Mouse (Mus musculus): ENCODE measurements around the gene Ptbp1. TPM values are rescaled to one million over a fixed set of nuclear protein-coding genes. Genes with fewer than 3 reads are reported as not detected.
A peak's percentile ranks its signal among the peaks of the same experiment; 100 is the strongest.

Gene Ptbp1
- polyA plus RNA-seq, 1 experiment from 2014 or later, result 237 TPM

DNA sequence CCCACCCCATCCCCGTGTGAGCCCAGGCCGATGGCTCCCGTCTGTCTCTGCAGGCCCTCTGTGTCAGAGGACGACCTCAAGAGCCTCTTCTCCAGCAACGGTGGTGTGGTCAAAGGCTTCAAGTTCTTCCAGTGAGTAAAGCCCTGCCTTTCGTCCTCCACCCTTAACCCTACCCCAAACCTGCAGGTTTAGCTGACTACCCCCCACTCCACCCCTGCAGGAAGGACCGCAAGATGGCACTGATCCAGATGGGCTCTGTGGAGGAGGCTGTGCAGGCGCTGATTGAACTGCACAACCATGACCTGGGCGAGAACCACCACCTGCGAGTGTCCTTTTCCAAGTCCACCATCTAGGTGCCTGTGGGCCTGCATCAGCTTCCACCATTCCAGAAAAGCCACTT lies 8.7 kb downstream of the Ptbp1 start:
- 74% methylated on average over 10 of the region's 10 CpGs for WGBS
- H3K27ac ChIP-seq (replicated peaks; ENCODE audit: low read depth, low read length), result no peak overlapping the region
- peaks cover 31% of the 10 kb centered on the region for H3K36me3 ChIP-seq (replicated peaks; ENCODE audit: control insufficient read depth, insufficient read depth, low read depth, low read length)
- no peaks in the 10 kb centered on the region for H3K27me3 ChIP-seq (ENCODE audit: control insufficient read depth, insufficient read depth, low read length)
- H3K4me2 ChIP-seq (ENCODE audit: low read depth, low read length), result no peak overlapping the region
- no peak overlapping the region for H3K9ac ChIP-seq (replicated peaks; ENCODE audit: low read length)
- no peak for DNase-seq (ENCODE audit: low spot score)
- H3K4me1 ChIP-seq (ENCODE audit: control insufficient read depth, insufficient read depth, low read length), result no peaks in the 10 kb centered on the region; the same call in 1 of the 2 replicates
- no peaks in the 10 kb centered on the region for H3K9me3 ChIP-seq (replicated peaks; ENCODE audit: control insufficient read depth, low read length)
- no peak for ATAC-seq (replicated peaks; ENCODE audit: insufficient number of reproducible peaks, low FRiP score, low TSS enrichment, low read depth)
- H3K4me3 ChIP-seq (ENCODE audit: low read depth, low read length), result no peak overlapping the region

DNA sequence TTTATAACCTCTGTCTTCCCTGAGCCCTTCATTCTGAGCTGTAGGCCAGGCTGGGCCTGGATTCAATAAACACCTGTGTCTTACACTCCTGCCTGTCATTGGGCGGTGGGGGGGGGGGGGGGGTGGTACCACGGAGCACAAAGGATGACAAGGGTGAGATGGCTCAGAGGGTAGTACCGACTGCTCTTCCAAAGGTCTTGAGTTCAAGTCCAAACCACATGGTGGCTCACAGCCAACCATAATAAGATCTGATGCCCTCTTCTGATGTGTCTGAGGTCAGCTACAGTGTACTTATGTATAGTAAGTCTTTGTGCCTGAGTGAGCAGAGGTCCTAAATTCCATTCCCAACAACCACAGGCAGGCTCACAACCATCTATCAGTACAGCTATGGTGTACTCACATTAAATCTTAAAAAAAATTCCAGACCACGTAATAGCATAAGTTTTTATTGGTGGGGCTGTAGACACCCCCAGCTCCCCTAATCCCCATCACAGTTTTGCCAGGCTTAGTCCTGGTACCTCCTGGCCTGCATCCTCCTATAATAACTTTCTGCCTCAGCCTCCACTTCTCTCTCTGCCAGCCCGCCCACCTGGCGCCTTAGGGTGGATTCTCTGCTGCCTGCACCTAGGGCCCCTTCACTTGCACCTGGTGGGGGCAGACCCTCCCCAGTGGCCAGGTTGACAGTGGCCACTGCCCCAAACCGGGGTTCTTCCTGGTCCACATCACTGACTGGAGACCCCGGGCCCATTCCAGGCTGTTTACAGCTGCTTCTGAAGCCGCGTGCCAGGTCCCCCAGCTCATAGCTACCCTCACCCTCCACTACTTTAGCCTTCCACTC lies 10.3 kb downstream of the Ptbp1 start:
- H3K4me3 ChIP-seq (ENCODE audit: low read depth, low read length), result no peak overlapping the region
- peaks cover 31% of the 10 kb centered on the region for H3K36me3 ChIP-seq (replicated peaks; ENCODE audit: control insufficient read depth, insufficient read depth, low read depth, low read length)
- no peaks in the 10 kb centered on the region for H3K27me3 ChIP-seq (ENCODE audit: control insufficient read depth, insufficient read depth, low read length)
- 54% methylated on average over 10 of the region's 10 CpGs for WGBS
- H3K9ac ChIP-seq (replicated peaks; ENCODE audit: low read length), result no peak overlapping the region
- H3K4me2 ChIP-seq (ENCODE audit: low read depth, low read length), result no peak overlapping the region
- DNase-seq (ENCODE audit: low spot score) (no peak), ATAC-seq (replicated peaks; ENCODE audit: insufficient number of reproducible peaks, low FRiP score, low TSS enrichment, low read depth) (peak; percentile 15)
- no peaks in the 10 kb centered on the region for H3K4me1 ChIP-seq (ENCODE audit: control insufficient read depth, insufficient read depth, low read length)
- H3K9me3 ChIP-seq (replicated peaks; ENCODE audit: control insufficient read depth, low read length), result no peaks in the 10 kb centered on the region
- H3K27ac ChIP-seq (replicated peaks; ENCODE audit: low read depth, low read length), result no peak overlapping the region

DNA sequence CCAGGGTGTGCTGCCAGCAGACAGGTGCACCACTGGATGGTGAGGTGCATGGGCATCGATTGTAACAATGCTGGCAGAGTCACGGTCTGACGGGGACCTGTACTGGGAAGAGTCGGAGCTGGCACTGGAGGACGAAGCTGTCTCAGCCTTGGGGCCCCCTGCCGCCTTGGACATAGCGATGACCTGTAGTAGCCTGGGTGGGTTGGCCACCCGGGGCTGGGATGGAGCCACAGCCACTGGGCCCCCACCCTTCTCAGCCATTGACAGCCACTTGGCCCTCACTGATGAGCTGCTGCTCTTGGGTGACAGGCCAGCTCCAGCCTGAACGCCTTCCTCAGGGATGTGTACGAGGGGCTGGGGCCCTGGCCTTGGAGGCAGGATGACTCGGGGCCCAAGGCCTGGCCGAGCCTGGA lies 11.0 kb downstream of the Ptbp1 start:
- no peaks in the 10 kb centered on the region for H3K4me1 ChIP-seq (ENCODE audit: control insufficient read depth, insufficient read depth, low read length)

DNA sequence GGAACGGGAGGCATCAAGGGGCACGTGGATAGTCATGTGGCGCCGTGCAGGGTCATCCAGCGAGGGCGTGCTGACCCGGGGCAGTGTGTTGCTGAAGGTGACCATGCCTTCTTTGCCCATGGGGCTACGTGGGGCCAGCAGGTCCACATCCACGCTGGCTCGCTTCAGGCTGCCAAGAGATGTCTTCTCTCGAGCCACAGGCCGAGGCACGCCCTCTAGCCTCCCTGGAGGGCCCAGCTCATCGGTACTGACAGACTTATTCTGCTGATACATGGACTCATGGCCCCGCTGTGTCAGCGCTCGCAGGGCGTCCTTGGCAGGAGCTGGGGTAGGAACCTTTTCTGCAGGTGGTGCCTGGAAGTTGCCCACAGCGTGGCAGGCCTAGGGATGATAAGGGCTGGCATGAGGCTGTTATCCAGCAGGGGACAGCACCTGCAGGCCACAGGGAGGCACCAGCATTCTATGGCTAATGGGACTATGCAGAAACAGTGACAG lies 11.6 kb downstream of the Ptbp1 start:
- H3K27ac ChIP-seq (replicated peaks; ENCODE audit: low read depth, low read length), result no peak overlapping the region

More for the DNA sequence above, 11.0 kb downstream of the Ptbp1 start:
- WGBS, result 63% methylated on average over 12 of the region's 12 CpGs
- no peak overlapping the region for H3K27ac ChIP-seq (replicated peaks; ENCODE audit: low read depth, low read length)
- peak; percentile 15; the same call in 1 of the 2 replicates for ATAC-seq (replicated peaks; ENCODE audit: insufficient number of reproducible peaks, low FRiP score, low TSS enrichment, low read depth)
- H3K9ac ChIP-seq (replicated peaks; ENCODE audit: low read length), result no peak overlapping the region
- no peaks in the 10 kb centered on the region for H3K9me3 ChIP-seq (replicated peaks; ENCODE audit: control insufficient read depth, low read length)
- H3K36me3 ChIP-seq (replicated peaks; ENCODE audit: control insufficient read depth, insufficient read depth, low read depth, low read length), result peaks cover 26% of the 10 kb centered on the region
- no peak for DNase-seq (ENCODE audit: low spot score)
- no peak overlapping the region for H3K4me3 ChIP-seq (ENCODE audit: low read depth, low read length)
- no peak overlapping the region for H3K4me2 ChIP-seq (ENCODE audit: low read depth, low read length)
- no peaks in the 10 kb centered on the region for H3K27me3 ChIP-seq (ENCODE audit: control insufficient read depth, insufficient read depth, low read length)

DNA sequence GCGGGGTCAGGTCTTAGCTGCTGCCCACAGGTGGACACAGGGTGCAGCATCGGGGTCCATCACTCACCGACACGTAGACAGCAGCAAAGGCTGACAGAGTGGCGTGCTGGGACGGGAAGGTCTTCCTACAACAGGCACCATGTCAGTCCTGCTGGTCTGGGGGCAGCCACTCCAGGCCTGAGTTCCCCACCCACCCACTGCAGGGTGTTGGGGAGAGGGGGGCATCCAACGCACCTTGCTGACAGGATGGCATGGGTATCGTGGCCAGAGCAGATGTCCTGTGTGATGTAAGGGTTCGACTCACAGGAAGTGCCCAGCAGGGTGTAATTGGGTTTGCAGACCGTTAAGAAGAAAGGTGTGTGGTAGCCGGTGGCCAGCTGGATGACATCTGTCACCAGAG lies 12.4 kb downstream of the Ptbp1 start:
- Histone ChIP-seq H3K9ac (replicated peaks; ENCODE audit: low read length) (no peak overlapping the region), H3K9me3 (replicated peaks; ENCODE audit: control insufficient read depth, low read length) (no peaks in the 10 kb centered on the region), H3K4me1 (ENCODE audit: control insufficient read depth, insufficient read depth, low read length) (no peaks in the 10 kb centered on the region), H3K27ac (replicated peaks; ENCODE audit: low read depth, low read length) (no peak overlapping the region), H3K27me3 (ENCODE audit: control insufficient read depth, insufficient read depth, low read length) (no peaks in the 10 kb centered on the region), H3K4me3 (ENCODE audit: low read depth, low read length) (no peak overlapping the region), H3K36me3 (replicated peaks; ENCODE audit: control insufficient read depth, insufficient read depth, low read depth, low read length) (peaks cover 15% of the 10 kb centered on the region), H3K4me2 (ENCODE audit: low read depth, low read length) (no peak overlapping the region)
- WGBS, result 78% methylated on average over 11 of the region's 11 CpGs
- DNase-seq (ENCODE audit: low spot score) (no peak), ATAC-seq (replicated peaks; ENCODE audit: insufficient number of reproducible peaks, low FRiP score, low TSS enrichment, low read depth) (no peak)

More for the DNA sequence above, 11.6 kb downstream of the Ptbp1 start:
- WGBS, result 77% methylated on average over 19 of the region's 19 CpGs
- DNase-seq (ENCODE audit: low spot score), result no peak
- H3K4me2 ChIP-seq (ENCODE audit: low read depth, low read length), result no peak overlapping the region
- no peak overlapping the region for H3K9ac ChIP-seq (replicated peaks; ENCODE audit: low read length)
- no peaks in the 10 kb centered on the region for H3K9me3 ChIP-seq (replicated peaks; ENCODE audit: control insufficient read depth, low read length)
- ATAC-seq (replicated peaks; ENCODE audit: insufficient number of reproducible peaks, low FRiP score, low TSS enrichment, low read depth), result peak; percentile 1; the same call in 1 of the 2 replicates
- H3K36me3 ChIP-seq (replicated peaks; ENCODE audit: control insufficient read depth, insufficient read depth, low read depth, low read length), result peaks cover 20% of the 10 kb centered on the region
- H3K4me1 ChIP-seq (ENCODE audit: control insufficient read depth, insufficient read depth, low read length), result no peaks in the 10 kb centered on the region
- H3K27me3 ChIP-seq (ENCODE audit: control insufficient read depth, insufficient read depth, low read length), result no peaks in the 10 kb centered on the region
- no peak overlapping the region for H3K4me3 ChIP-seq (ENCODE audit: low read depth, low read length)

DNA sequence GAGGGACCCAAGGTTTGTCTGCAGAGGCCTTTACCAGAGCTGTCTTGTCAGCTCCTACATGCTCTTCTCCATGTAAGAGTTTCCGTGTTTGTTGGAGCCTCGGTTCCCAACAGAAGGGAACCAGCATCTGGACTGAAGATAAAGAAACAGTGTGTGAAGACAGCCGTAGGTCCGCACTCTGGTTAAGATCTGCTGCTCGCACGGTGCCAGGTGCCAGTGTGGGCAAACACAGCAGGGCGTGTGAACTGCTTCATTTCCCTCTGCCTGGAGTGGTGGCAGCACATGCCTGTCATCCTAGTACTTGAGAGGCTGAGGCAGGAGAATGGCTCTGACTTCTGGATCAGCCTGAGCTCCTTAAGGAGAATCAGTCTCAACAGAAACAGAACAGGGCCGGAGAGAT lies 17.6 kb downstream of the Ptbp1 start:
- H3K4me3 ChIP-seq (ENCODE audit: low read depth, low read length), result no peak overlapping the region
- ATAC-seq (replicated peaks; ENCODE audit: insufficient number of reproducible peaks, low FRiP score, low TSS enrichment, low read depth), result no peak
- no peak for DNase-seq (ENCODE audit: low spot score)
- H3K27ac ChIP-seq (replicated peaks; ENCODE audit: low read depth, low read length), result no peak overlapping the region
- H3K4me1 ChIP-seq (ENCODE audit: control insufficient read depth, insufficient read depth, low read length), result peaks cover 6% of the 10 kb centered on the region
- H3K9ac ChIP-seq (replicated peaks; ENCODE audit: low read length), result no peak overlapping the region
- no peaks in the 10 kb centered on the region for H3K9me3 ChIP-seq (replicated peaks; ENCODE audit: control insufficient read depth, low read length)
- no peaks in the 10 kb centered on the region; the same call in 1 of the 2 replicates for H3K36me3 ChIP-seq (replicated peaks; ENCODE audit: control insufficient read depth, insufficient read depth, low read depth, low read length)
- WGBS, result 89% methylated on average over 8 of the region's 8 CpGs
- no peak overlapping the region for H3K4me2 ChIP-seq (ENCODE audit: low read depth, low read length)
- H3K27me3 ChIP-seq (ENCODE audit: control insufficient read depth, insufficient read depth, low read length), result no peaks in the 10 kb centered on the region

DNA sequence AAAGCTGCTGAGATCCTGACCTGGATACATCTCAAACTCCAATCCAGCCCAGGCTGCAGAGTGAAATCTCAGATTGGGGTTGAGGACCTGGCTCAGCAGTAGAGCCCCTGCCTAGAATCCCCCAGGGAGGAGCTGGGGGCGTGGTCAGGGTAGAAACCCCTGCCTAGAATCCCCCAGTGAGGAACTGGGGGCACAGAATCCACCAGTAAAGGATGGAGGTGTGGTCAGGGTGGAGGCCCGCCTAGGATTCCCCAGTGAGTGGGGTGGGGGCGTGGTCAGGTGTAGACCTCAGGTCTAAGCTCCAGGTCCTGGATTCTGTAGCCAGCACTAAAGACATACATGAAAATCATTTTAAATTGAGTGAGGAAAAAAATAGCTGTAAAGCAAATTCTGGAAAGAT lies 18.6 kb downstream of the Ptbp1 start:
- H3K36me3 ChIP-seq (replicated peaks; ENCODE audit: control insufficient read depth, insufficient read depth, low read depth, low read length), result no peaks in the 10 kb centered on the region; the same call in 1 of the 2 replicates
- WGBS, result 52% methylated on average over 3 of the region's 3 CpGs
- H3K27ac ChIP-seq (replicated peaks; ENCODE audit: low read depth, low read length), result no peak overlapping the region
- H3K4me2 ChIP-seq (ENCODE audit: low read depth, low read length), result peak overlapping the region; percentile 41
- peak overlapping the region; percentile 81 for H3K9ac ChIP-seq (replicated peaks; ENCODE audit: low read length)
- no peak for DNase-seq (ENCODE audit: low spot score)
- no peaks in the 10 kb centered on the region for H3K27me3 ChIP-seq (ENCODE audit: control insufficient read depth, insufficient read depth, low read length)
- H3K9me3 ChIP-seq (replicated peaks; ENCODE audit: control insufficient read depth, low read length), result no peaks in the 10 kb centered on the region
- no peak for ATAC-seq (replicated peaks; ENCODE audit: insufficient number of reproducible peaks, low FRiP score, low TSS enrichment, low read depth)
- peaks cover 6% of the 10 kb centered on the region for H3K4me1 ChIP-seq (ENCODE audit: control insufficient read depth, insufficient read depth, low read length)
- peak overlapping the region; percentile 51 for H3K4me3 ChIP-seq (ENCODE audit: low read depth, low read length)

DNA sequence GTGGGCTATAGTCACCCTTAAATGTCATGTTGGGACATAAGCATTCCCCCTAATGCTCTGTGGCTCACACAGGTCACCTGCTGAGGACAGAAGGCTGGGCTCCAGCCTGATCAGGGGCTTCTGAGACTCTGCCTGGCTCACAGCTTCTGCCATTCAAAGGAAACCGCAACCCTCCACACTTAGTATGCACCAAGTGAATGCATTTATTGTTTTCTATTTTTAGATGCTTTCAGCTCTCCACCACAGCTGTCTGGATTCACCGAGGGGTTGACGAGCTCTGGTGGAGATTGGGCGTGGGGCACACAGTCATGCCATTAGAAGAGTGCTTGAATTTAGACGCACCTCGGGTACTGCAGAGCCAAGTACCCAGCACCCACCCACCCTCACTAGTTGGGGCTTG lies 19.1 kb downstream of the Ptbp1 start:
- Histone ChIP-seq H3K36me3 (replicated peaks; ENCODE audit: control insufficient read depth, insufficient read depth, low read depth, low read length) (no peaks in the 10 kb centered on the region; the same call in 1 of the 2 replicates), H3K4me1 (ENCODE audit: control insufficient read depth, insufficient read depth, low read length) (peaks cover 6% of the 10 kb centered on the region), H3K9me3 (replicated peaks; ENCODE audit: control insufficient read depth, low read length) (no peaks in the 10 kb centered on the region), H3K27me3 (ENCODE audit: control insufficient read depth, insufficient read depth, low read length) (no peaks in the 10 kb centered on the region), H3K9ac (replicated peaks; ENCODE audit: low read length) (peak overlapping the region; percentile 81), H3K4me2 (ENCODE audit: low read depth, low read length) (peak overlapping the region; percentile 41), H3K27ac (replicated peaks; ENCODE audit: low read depth, low read length) (0 out of 2 replicates have a peak overlapping the region, but pooled peaks have one; percentile 37), H3K4me3 (ENCODE audit: low read depth, low read length) (peak overlapping the region; percentile 51)
- WGBS, result 10% methylated on average over 6 of the region's 6 CpGs
- no peak for ATAC-seq (replicated peaks; ENCODE audit: insufficient number of reproducible peaks, low FRiP score, low TSS enrichment, low read depth)
- DNase-seq (ENCODE audit: low spot score), result no peak

All from embryonic facial prominence, embryonic 11.5 days (tissue).